Mouse (Mus musculus) 416B (cell line): ENCODE results near the gene Frem2.

Source experiments
- DNase-seq: peaks from one replicate; pipeline ENCODE4 v3.0.0; 2011; ENCODE audit warnings: low read depth

Gene Frem2

DNA sequence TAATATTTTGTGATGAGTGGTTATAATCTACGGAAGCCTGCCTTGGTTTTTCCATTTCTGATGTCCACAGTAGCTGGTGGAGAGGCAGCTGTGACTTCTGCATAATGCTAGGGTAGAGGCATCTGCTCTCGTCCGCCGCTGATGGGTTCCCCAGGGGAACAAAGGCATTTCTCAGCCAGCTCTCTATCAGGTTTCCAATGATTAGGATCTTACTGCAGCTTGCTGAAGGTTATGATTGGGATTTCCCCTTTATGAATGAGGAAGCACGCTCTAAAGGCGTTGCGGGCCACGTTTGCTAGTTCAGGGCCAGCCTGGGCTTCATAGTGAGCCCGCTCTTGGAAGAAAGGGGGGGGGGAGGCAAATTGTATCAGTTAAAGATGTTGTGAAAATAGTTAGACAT lies 190.7 kb downstream of the Frem2 start:
- DNase-seq = peak; percentile 20

DNA sequence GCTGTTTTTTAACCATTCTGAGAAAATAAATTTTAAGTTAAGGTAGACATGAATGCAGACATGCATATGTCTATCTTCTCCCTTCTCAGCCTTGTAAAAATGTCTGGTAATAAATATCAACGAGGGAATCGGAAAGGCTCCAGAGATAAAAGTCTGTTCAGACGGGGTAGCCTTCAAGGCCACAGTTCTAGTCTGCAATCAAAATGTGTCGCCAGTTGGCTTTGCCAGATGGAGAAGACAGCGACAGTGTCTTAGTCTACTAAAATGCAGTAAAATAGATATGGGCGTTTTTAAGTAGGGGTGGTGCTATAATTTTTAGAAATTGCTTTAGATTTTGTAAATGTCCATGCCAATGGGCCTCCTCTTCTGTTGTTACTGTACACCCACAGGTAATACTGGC lies 191.8 kb downstream of the Frem2 start:
- DNase-seq = no peak

- peak; percentile 50 for DNase-seq
Measured at GRCm38 (mm10) chr3:53464146-53464698, 192.9 kb downstream of the Frem2 start.
